Mouse (Mus musculus) ES-Bruce4 (cell line): ENCODE data around the gene Pdik1l.

Experiments used
- CTCF ChIP-seq: IDR thresholded peaks from one replicate; pipeline ENCODE4 v1.8.1; 2011; ENCODE audit warnings: low read depth, low read length
- EP300 ChIP-seq: IDR thresholded peaks from 2 replicates; pipeline ENCODE4 v1.6.1; 2011; ENCODE audit warnings: low read depth, low read length; ENCODE audit not compliant: insufficient read depth
- POLR2A ChIP-seq: IDR thresholded peaks from one replicate; pipeline ENCODE4 v1.8.1; 2011; ENCODE audit warnings: low read length; ENCODE audit not compliant: insufficient read depth

DNA sequence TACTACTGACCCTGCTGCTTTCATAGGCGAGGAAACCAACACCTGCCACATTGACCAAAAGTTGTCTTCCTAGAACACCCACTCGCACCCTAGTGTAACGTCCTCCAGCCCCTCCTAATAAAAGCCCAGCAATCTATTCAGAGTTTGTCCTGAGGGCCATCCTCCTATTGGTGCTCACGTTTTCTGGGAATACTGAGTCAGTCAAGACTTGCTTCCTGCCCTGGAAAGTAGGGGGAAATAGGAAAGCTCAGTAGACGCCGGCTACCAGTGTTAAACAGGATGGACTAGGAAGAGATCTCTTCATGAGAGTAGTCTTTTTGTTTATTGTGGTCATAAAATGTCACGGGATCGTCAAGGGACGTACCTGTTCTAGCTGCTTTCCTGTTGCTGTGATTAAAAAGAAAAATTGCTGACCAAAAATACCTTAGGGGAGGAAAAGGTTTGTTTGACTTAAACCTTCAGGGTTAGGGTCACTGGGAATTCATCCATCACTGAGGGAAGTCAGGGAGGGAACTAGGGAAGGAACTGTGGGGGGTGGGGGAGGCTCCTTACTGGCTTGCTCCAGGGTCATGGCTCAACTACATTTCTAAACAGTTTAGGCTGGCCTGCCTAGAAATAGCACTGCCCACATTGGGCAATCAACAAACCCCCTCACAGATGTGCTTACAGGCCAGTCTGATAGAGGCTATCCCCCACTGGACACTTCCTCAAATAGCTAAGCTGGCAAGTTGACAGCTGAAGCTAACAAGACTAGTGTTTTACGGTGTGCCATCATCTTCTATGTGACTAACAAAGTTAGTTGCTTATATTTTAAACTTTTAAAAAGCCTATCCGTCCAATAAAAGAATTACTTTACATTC is 932 bp upstream of the Pdik1l start:
- TF ChIP-seq POLR2A = no peak
- no peak for TF ChIP-seq CTCF
- no peak for TF ChIP-seq EP300
